Mouse (Mus musculus): ENCODE data around the gene Aip. TPM values are rescaled to one million over a fixed set of nuclear protein-coding genes. Genes with fewer than 3 reads are reported as not detected.

Gene Aip
- polyA plus RNA-seq, 1 experiment from 2014 or later, result 97.5 TPM

GRCm38 (mm10) chr19:4121097-4121805, 4.4 kb downstream of the Aip start:
- Histone ChIP-seq H3K9ac (ENCODE audit: low read depth, low read length) (peak overlapping the region; percentile 57), H3K27me3 (ENCODE audit: control insufficient read depth, insufficient read depth, low read length) (no peaks in the 10 kb centered on the region), H3K27ac (ENCODE audit: low read depth, low read length) (peak overlapping the region; percentile 64; the same call in 1 of the 2 replicates), H3K4me1 (ENCODE audit: control insufficient read depth, insufficient read depth, low read length) (no peaks in the 10 kb centered on the region; the same call in 1 of the 2 replicates), H3K9me3 (ENCODE audit: control insufficient read depth, low read length) (no peaks in the 10 kb centered on the region), H3K4me3 (ENCODE audit: low read length) (peak overlapping the region; percentile 46), H3K4me2 (replicated peaks; ENCODE audit: low read depth, low read length) (peak overlapping the region; percentile 52), H3K36me3 (ENCODE audit: control insufficient read depth, insufficient read depth, low read length) (peaks cover 20% of the 10 kb centered on the region)
- 3% methylated on average over 38 of the region's 38 CpGs for WGBS
- ATAC-seq (ENCODE audit: low FRiP score, low TSS enrichment), result peak; percentile 65

DNA sequence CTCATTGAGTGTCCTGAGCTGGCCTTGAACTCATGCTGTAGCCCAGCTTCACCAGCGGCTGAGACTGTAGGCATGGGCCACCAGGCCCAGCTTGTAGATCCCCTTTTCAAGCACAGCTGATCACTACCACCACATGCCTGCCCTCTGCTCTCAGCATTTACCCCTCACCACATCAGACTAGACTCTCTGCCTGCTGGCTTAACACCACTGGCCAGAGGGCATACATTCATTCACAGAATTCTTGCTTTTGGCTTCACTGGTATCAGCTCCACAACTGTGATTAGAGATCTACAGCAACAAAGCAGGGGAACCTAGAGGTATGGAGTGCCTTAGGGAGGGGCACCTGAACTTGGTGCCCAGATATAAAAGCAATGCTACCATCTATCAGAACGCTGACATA, 5.2 kb downstream of the Aip start:
- H3K4me3 ChIP-seq (ENCODE audit: low read length), result peak overlapping the region; percentile 46; the same call in 1 of the 2 replicates
- WGBS, result 93% methylated on average over 2 of the region's 2 CpGs
- H3K9me3 ChIP-seq (ENCODE audit: control insufficient read depth, low read length), result no peaks in the 10 kb centered on the region
- no peaks in the 10 kb centered on the region for H3K27me3 ChIP-seq (ENCODE audit: control insufficient read depth, insufficient read depth, low read length)
- peak overlapping the region; percentile 52 for H3K4me2 ChIP-seq (replicated peaks; ENCODE audit: low read depth, low read length)
- peaks cover 27% of the 10 kb centered on the region for H3K36me3 ChIP-seq (ENCODE audit: control insufficient read depth, insufficient read depth, low read length)
- no peaks in the 10 kb centered on the region; the same call in 1 of the 2 replicates for H3K4me1 ChIP-seq (ENCODE audit: control insufficient read depth, insufficient read depth, low read length)
- H3K9ac ChIP-seq (ENCODE audit: low read depth, low read length), result no peak overlapping the region
- no peak overlapping the region for H3K27ac ChIP-seq (ENCODE audit: low read depth, low read length)
- no peak for ATAC-seq (ENCODE audit: low FRiP score, low TSS enrichment)

GRCm38 (mm10) chr19:4119716-4120487, 5.8 kb downstream of the Aip start:
- no peak overlapping the region for H3K4me2 ChIP-seq (replicated peaks; ENCODE audit: low read depth, low read length)

DNA sequence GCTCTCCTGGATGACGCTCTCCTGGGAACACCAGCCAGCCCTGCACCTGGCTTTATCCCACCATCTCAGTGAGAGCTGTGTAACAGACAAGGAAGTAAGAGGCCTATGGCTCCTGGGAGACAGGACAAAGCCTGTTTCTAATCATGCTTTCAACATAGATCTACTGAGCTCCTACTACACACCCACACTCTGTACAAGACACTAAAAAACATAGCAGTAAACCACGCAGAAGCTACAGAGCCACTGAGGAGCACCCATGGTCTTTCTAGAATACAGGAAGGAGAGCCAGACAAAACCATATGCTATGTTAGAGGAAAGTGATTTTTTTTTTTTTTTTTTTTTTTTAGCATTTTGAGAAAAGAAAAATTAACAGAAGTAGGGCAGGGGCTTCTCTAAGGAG, 7.3 kb downstream of the Aip start:
- 95% methylated on average over 2 of the region's 2 CpGs for WGBS
- no peak overlapping the region for H3K27ac ChIP-seq (ENCODE audit: low read depth, low read length)
- peaks cover 45% of the 10 kb centered on the region for H3K36me3 ChIP-seq (ENCODE audit: control insufficient read depth, insufficient read depth, low read length)
- no peak overlapping the region for H3K4me2 ChIP-seq (replicated peaks; ENCODE audit: low read depth, low read length)
- ATAC-seq (ENCODE audit: low FRiP score, low TSS enrichment), result no peak
- peaks cover 15% of the 10 kb centered on the region for H3K4me1 ChIP-seq (ENCODE audit: control insufficient read depth, insufficient read depth, low read length)
- H3K9ac ChIP-seq (ENCODE audit: low read depth, low read length), result no peak overlapping the region
- no peak overlapping the region for H3K4me3 ChIP-seq (ENCODE audit: low read length)
- H3K9me3 ChIP-seq (ENCODE audit: control insufficient read depth, low read length), result no peaks in the 10 kb centered on the region
- no peaks in the 10 kb centered on the region for H3K27me3 ChIP-seq (ENCODE audit: control insufficient read depth, insufficient read depth, low read length)

More at GRCm38 (mm10) chr19:4119716-4120487, 5.8 kb downstream of the Aip start:
- Histone ChIP-seq H3K27ac (ENCODE audit: low read depth, low read length) (no peak overlapping the region), H3K36me3 (ENCODE audit: control insufficient read depth, insufficient read depth, low read length) (peaks cover 33% of the 10 kb centered on the region), H3K4me1 (ENCODE audit: control insufficient read depth, insufficient read depth, low read length) (peaks cover 2% of the 10 kb centered on the region; the same call in 1 of the 2 replicates), H3K4me3 (ENCODE audit: low read length) (no peak overlapping the region), H3K9ac (ENCODE audit: low read depth, low read length) (no peak overlapping the region), H3K9me3 (ENCODE audit: control insufficient read depth, low read length) (no peaks in the 10 kb centered on the region), H3K27me3 (ENCODE audit: control insufficient read depth, insufficient read depth, low read length) (no peaks in the 10 kb centered on the region)
- 84% methylated on average over 6 of the region's 6 CpGs for WGBS
- no peak for ATAC-seq (ENCODE audit: low FRiP score, low TSS enrichment)

- peaks cover 57% of the 10 kb centered on the region for H3K36me3 ChIP-seq (ENCODE audit: control insufficient read depth, insufficient read depth, low read length)
- H3K9ac ChIP-seq (ENCODE audit: low read depth, low read length), result no peak overlapping the region
- WGBS, result 83% methylated on average over 7 of the region's 7 CpGs
- H3K9me3 ChIP-seq (ENCODE audit: control insufficient read depth, low read length), result no peaks in the 10 kb centered on the region
- no peaks in the 10 kb centered on the region for H3K27me3 ChIP-seq (ENCODE audit: control insufficient read depth, insufficient read depth, low read length)
- no peak overlapping the region for H3K4me2 ChIP-seq (replicated peaks; ENCODE audit: low read depth, low read length)
- no peak overlapping the region for H3K27ac ChIP-seq (ENCODE audit: low read depth, low read length)
- H3K4me3 ChIP-seq (ENCODE audit: low read length), result no peak overlapping the region
- no peak for ATAC-seq (ENCODE audit: low FRiP score, low TSS enrichment)
- peaks cover 24% of the 10 kb centered on the region for H3K4me1 ChIP-seq (ENCODE audit: control insufficient read depth, insufficient read depth, low read length)
Observed at GRCm38 (mm10) chr19:4117006-4117405, 8.7 kb downstream of the Aip start.

DNA sequence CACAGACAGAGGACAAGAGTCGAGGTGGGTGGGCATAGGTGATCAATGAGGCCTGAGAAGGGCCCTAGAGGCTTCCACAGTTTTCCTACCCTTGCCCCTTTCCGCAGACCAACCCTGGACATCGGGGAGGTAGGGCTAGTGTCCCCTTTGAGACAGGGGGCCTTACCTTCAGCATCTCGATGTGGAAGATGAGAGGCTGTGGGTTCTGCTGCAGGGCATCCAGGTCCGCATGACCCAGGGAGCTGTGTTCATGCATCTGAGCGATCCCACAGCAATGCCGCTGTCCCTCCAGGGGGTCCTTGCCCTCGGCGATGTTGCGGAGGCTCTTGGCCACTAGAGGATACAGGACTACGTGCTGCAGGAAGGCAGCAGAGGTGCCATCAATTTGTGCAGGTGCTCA, 9.8 kb downstream of the Aip start:
- no peak overlapping the region for H3K27ac ChIP-seq (ENCODE audit: low read depth, low read length)
- H3K27me3 ChIP-seq (ENCODE audit: control insufficient read depth, insufficient read depth, low read length), result no peaks in the 10 kb centered on the region
- peaks cover 63% of the 10 kb centered on the region for H3K36me3 ChIP-seq (ENCODE audit: control insufficient read depth, insufficient read depth, low read length)
- no peaks in the 10 kb centered on the region for H3K9me3 ChIP-seq (ENCODE audit: control insufficient read depth, low read length)
- H3K4me1 ChIP-seq (ENCODE audit: control insufficient read depth, insufficient read depth, low read length), result peaks cover 24% of the 10 kb centered on the region
- no peak for ATAC-seq (ENCODE audit: low FRiP score, low TSS enrichment)
- no peak overlapping the region for H3K9ac ChIP-seq (ENCODE audit: low read depth, low read length)
- H3K4me3 ChIP-seq (ENCODE audit: low read length), result no peak overlapping the region
- H3K4me2 ChIP-seq (replicated peaks; ENCODE audit: low read depth, low read length), result no peak overlapping the region
- WGBS, result 89% methylated on average over 11 of the region's 11 CpGs

GRCm38 (mm10) chr19:4115144-4115543, 10.5 kb downstream of the Aip start:
- ATAC-seq (ENCODE audit: low FRiP score, low TSS enrichment), result no peak
- H3K9me3 ChIP-seq (ENCODE audit: control insufficient read depth, low read length), result no peaks in the 10 kb centered on the region
- peaks cover 63% of the 10 kb centered on the region for H3K36me3 ChIP-seq (ENCODE audit: control insufficient read depth, insufficient read depth, low read length)
- 96% methylated on average over 10 of the region's 10 CpGs for WGBS
- no peak overlapping the region for H3K4me2 ChIP-seq (replicated peaks; ENCODE audit: low read depth, low read length)
- H3K4me1 ChIP-seq (ENCODE audit: control insufficient read depth, insufficient read depth, low read length), result peaks cover 24% of the 10 kb centered on the region
- no peak overlapping the region for H3K9ac ChIP-seq (ENCODE audit: low read depth, low read length)
- H3K4me3 ChIP-seq (ENCODE audit: low read length), result no peak overlapping the region
- no peak overlapping the region for H3K27ac ChIP-seq (ENCODE audit: low read depth, low read length)
- H3K27me3 ChIP-seq (ENCODE audit: control insufficient read depth, insufficient read depth, low read length), result no peaks in the 10 kb centered on the region

- Histone ChIP-seq H3K4me2 (replicated peaks; ENCODE audit: low read depth, low read length) (no peak overlapping the region), H3K9me3 (ENCODE audit: control insufficient read depth, low read length) (no peaks in the 10 kb centered on the region), H3K9ac (ENCODE audit: low read depth, low read length) (no peak overlapping the region; the same call in 1 of the 2 replicates), H3K4me3 (ENCODE audit: low read length) (no peak overlapping the region), H3K27me3 (ENCODE audit: control insufficient read depth, insufficient read depth, low read length) (no peaks in the 10 kb centered on the region), H3K27ac (ENCODE audit: low read depth, low read length) (peak overlapping the region; percentile 57; the same call in 1 of the 2 replicates), H3K4me1 (ENCODE audit: control insufficient read depth, insufficient read depth, low read length) (peaks cover 24% of the 10 kb centered on the region), H3K36me3 (ENCODE audit: control insufficient read depth, insufficient read depth, low read length) (peaks cover 63% of the 10 kb centered on the region)
- no peak for ATAC-seq (ENCODE audit: low FRiP score, low TSS enrichment)
- 85% methylated on average over 10 of the region's 10 CpGs for WGBS
Observed at GRCm38 (mm10) chr19:4114551-4114950, 11.1 kb downstream of the Aip start.

DNA sequence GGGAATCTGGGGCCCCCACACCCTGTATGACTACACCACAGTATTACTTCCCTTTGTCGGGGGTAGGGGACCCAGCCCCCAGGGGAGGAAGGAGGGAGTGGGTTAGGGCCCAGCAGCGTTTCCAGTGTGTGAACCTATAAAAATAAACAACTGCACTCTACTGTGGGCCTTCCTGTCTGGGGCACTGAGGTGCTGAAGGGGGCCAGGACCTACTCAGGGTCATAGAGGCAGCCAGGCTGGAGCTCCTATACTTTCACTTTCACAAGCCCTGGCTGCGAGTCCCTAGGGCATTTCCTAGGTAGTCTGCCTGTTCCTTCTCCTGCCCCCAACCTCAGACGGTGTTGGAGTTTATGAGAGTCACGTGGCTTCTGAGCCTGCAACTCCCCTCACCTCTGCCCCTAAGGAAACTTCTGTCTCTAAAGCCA, 11.8 kb downstream of the Aip start:
- Histone ChIP-seq H3K9ac (ENCODE audit: low read depth, low read length) (no peak overlapping the region), H3K9me3 (ENCODE audit: control insufficient read depth, low read length) (no peaks in the 10 kb centered on the region), H3K4me3 (ENCODE audit: low read length) (no peak overlapping the region), H3K4me1 (ENCODE audit: control insufficient read depth, insufficient read depth, low read length) (peaks cover 24% of the 10 kb centered on the region), H3K27me3 (ENCODE audit: control insufficient read depth, insufficient read depth, low read length) (no peaks in the 10 kb centered on the region), H3K27ac (ENCODE audit: low read depth, low read length) (peak overlapping the region; percentile 79), H3K4me2 (replicated peaks; ENCODE audit: low read depth, low read length) (no peak overlapping the region), H3K36me3 (ENCODE audit: control insufficient read depth, insufficient read depth, low read length) (peaks cover 61% of the 10 kb centered on the region)
- 7% methylated on average over 5 of the region's 5 CpGs for WGBS
- ATAC-seq (ENCODE audit: low FRiP score, low TSS enrichment), result peak; percentile 59
